Mouse (Mus musculus): ENCODE measurements around the gene Dcdc2a.

DNA sequence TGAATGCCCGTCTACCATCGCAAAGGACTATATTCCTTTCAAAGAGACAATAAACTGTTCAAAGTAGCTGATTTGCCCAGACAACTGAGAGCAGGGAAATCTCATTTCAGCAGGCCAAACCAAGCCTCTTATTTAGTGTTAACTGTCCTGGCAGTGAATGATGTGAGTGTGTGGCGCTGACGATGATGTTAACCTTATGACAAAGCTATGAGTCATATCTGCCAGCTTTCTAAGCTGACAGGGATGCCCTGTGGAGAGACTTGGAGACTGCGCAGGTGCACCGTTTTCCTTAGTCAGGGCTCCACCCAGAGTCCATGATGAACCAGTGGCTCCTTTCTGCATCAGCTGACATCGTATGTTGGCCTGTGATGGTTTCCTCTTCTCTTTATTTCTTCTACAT is 29.3 kb downstream of the Dcdc2a start:
- TF ChIP-seq EP300 (IDR thresholded peaks at IDR 0.05; ENCODE audit: low read depth) (no peak), CTCF (IDR thresholded peaks at IDR 0.05; ENCODE audit: low read depth) (no peak)
